Mouse (Mus musculus) embryonic fibroblast, embryonic 13.5 days (primary cell): ENCODE measurements around the gene Lcn4. TPM values are rescaled to one million over a fixed set of nuclear protein-coding genes. Genes with fewer than 3 reads are reported as not detected.

Experiments used
- H3K27ac ChIP-seq: 2 replicates; pipeline ENCODE4 v1.5.1; 2012; ENCODE audit warnings: low read length, control low read depth, inconsistent platforms; ENCODE audit not compliant: insufficient read depth
- H3K4me1 ChIP-seq: 2 replicates; pipeline ENCODE4 v1.6.1; 2011; ENCODE audit warnings: low read length; ENCODE audit not compliant: control insufficient read depth, insufficient read depth
- H3K4me3 ChIP-seq: 2 replicates; pipeline ENCODE4 v1.5.1; 2011; ENCODE audit warnings: mild to moderate bottlenecking, control low read depth, low read length; ENCODE audit not compliant: insufficient read depth
- CTCF ChIP-seq: IDR thresholded peaks from 2 replicates; pipeline ENCODE4 v1.5.1; 2011; ENCODE audit warnings: mild to moderate bottlenecking, control low read depth, low read length, moderate library complexity, borderline replicate concordance; ENCODE audit not compliant: insufficient read depth
- POLR2A ChIP-seq: IDR thresholded peaks from 2 replicates; pipeline ENCODE4 v1.6.1; 2011; ENCODE audit warnings: low read depth, mild to moderate bottlenecking, control low read depth, low read length, moderate library complexity
- polyA plus RNA-seq: library from polyadenylated mRNA; stranded (reverse); fragments of >200 nt; gene quantifications from 2 replicates; pipeline ENCODE4 v1.2.4, GENCODE M21; 2011; ENCODE audit warnings: low read depth; ENCODE audit not compliant: missing spikeins, insufficient read length

Gene Lcn4
- polyA plus RNA-seq, 1 experiment = not detected

DNA sequence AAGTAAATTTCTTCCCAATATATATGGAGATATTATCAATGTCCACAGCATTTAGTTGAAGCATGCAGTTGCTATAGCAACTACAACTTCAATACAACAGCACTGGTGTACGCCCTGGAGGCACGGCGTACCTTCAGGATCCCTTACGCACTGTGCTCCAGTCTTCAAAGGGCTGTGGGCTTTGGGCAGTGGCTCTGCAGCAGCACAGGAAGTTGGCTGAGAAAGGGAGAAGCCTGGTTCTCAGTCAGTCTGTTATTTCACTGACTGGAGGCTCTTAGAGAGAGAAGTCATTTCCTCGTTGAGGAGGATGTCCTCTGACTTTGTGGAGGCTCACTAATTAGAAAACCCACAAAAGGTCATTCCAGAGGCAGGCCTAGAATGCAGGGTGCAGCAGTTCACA, 48.1 kb downstream of the Lcn4 start:
- H3K4me3 ChIP-seq = no peak overlapping the region
- H3K27ac ChIP-seq = no peak overlapping the region
- no peak for TF ChIP-seq POLR2A
- no peak for TF ChIP-seq CTCF
- no peaks in the 10 kb centered on the region; the same call in 1 of the 2 replicates for H3K4me1 ChIP-seq

DNA sequence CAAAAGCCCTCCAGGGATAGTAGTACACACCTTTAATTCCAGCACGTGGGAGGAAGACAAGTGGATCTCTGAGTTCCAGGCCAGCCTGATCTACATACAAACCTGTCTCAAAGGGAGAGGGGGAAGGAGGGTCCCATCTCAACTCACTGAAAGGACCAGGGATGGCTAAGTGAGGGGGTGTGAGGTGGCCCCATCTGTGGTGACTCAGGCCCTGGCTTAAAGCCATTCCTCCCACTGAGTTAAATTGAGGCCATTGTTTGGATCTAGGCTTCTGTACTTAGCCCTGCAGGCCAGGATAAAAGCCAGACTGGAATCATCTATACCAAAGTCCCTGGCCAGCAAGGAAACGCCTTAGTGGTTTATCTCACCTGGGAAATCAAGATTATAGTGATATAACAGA, 49.8 kb downstream of the Lcn4 start:
- no peak for TF ChIP-seq POLR2A
- Histone ChIP-seq H3K4me3 (no peak overlapping the region), H3K4me1 (no peaks in the 10 kb centered on the region; the same call in 1 of the 2 replicates), H3K27ac (no peak overlapping the region)

DNA sequence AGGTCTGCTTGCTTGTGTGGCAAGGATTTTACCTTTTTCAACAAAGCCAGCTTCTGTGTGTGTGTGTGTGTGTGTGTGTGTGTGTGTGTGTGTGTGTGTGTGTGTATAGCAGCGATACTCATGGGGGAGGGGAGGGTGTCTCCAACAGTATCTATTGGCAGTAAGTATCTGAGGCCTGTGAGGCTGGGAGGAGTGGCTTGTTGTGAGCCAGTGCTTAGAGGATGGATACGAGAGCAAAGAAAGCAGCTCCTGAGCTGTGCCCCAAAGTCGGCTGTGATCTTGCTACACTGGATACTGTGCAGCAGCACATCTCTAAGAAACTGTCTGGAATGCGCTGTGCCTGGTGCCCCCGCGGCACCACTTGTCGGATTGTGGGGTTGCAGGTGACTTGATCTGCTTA, 53.2 kb downstream of the Lcn4 start:
- H3K4me1 ChIP-seq = no peaks in the 10 kb centered on the region; the same call in 1 of the 2 replicates
- TF ChIP-seq CTCF (no peak), POLR2A (no peak)
- H3K27ac ChIP-seq = no peak overlapping the region
- H3K4me3 ChIP-seq = no peak overlapping the region

Other genes starting within 250 kb of the Lcn4 start
- gene Sec16a, start 226.1 kb downstream of the Lcn4 start, polyA plus RNA-seq = 59.4 and 70.1 TPM in 2 replicates
- gene Notch1, start 154.6 kb downstream of the Lcn4 start, polyA plus RNA-seq = 19.2 and 24.3 TPM in 2 replicates
- 11.0 and 13.7 TPM in 2 replicates for gene Egfl7, start 91.3 kb downstream of the Lcn4 start, polyA plus RNA-seq
- gene Gm20532, start 84.6 kb downstream of the Lcn4 start, polyA plus RNA-seq = not detected in 2 replicates
- 21.4 and 22.4 TPM in 2 replicates for gene Agpat2, start 66.9 kb downstream of the Lcn4 start, polyA plus RNA-seq
- 12.0 and 16.3 TPM in 2 replicates for gene Fam69b, start 42.8 kb downstream of the Lcn4 start, polyA plus RNA-seq
- not detected in 2 replicates for gene Abo, start 193.7 kb upstream of the Lcn4 start, polyA plus RNA-seq
- gene Surf6, start 231.6 kb upstream of the Lcn4 start, polyA plus RNA-seq = 21.4 and 23.3 TPM in 2 replicates
- gene Med22, start 239.4 kb upstream of the Lcn4 start, polyA plus RNA-seq = 25.6 and 26.8 TPM in 2 replicates
- gene Rpl7a, start 239.5 kb upstream of the Lcn4 start, polyA plus RNA-seq = 448 and 480 TPM in 2 replicates
- 29.3 and 33.6 TPM in 2 replicates for gene Surf2, start 245.1 kb upstream of the Lcn4 start, polyA plus RNA-seq
- 38.8 and 47.8 TPM in 2 replicates for gene Surf1, start 245.2 kb upstream of the Lcn4 start, polyA plus RNA-seq